Comparison of ENCODE assay signal across 9 mouse cellular contexts in the genomic region with DNA sequence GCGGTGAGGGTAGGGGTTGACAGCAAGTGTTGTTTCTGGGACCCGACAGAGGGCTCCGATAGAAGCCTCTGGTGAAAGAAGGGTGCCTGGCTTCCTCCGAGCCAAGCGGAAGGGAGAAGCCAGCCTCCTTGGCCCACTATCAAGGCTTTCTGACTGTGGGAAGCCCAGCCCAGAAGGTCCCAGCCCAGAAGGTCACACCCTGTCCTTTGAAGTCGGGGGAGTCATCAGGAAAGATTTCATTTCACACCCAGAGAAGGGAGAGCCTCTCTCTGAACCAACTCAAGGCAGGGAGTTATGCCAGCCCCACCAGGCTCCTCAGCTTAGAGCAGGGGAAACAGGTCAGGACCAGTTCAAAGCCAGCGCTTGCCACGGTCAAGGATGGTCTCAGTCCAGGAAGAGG.
DNase-seq lines count a peak whose midpoint lies in the region; ATAC-seq lines count a peak whose summit lies in the region.
"Had no signal": no experiment of that assay in that cellular context is flagged by ENCODE, and none has a peak within 500 bp of the region (broad histone marks: within the 10 kb centered on the region; RNA-seq: fewer than 3 reads in every experiment).

No protein-coding gene starts in this region.

- DNase-seq in hindbrain, embryonic 11.5 days (ENCODE audit: low spot score): no peak
- peak; percentile 80 for DNase-seq in adrenal gland, postnatal 25 days
- DNase-seq in heart, postnatal 36 days: peak; percentile 67 to 75
- no peak for DNase-seq in embryo, embryonic 10.5 days (ENCODE audit: low spot score)
- no peak for DNase-seq in layer of hippocampus, postnatal 36 days

- H3K4me1 ChIP-seq in hindbrain, embryonic 13.5 days (replicated peaks): peaks cover 11% of the 10 kb centered on the region; the same call in 1 of the 2 replicates
- H3K4me1 ChIP-seq in hindbrain, embryonic 11.5 days (replicated peaks; ENCODE audit: control insufficient read depth, insufficient read depth, low read length): 0 out of 2 replicates have a peak, but pooled peaks cover 2% of the 10 kb centered on the region
- H3K4me1 ChIP-seq in neural tube, embryonic 15.5 days: peaks cover 9% of the 10 kb centered on the region; the same call in 1 of the 2 replicates

- no peak overlapping the region for H3K4me3 ChIP-seq in hindbrain, embryonic 13.5 days
- no peak overlapping the region for H3K4me3 ChIP-seq in hindbrain, embryonic 11.5 days (ENCODE audit: low read depth, low read length)
- H3K4me3 ChIP-seq in neural tube, embryonic 15.5 days (replicated peaks): no peak overlapping the region
- H3K4me3 ChIP-seq: megakaryocyte, embryonic 14.5 days had no signal

- WGBS in hindbrain, embryonic 13.5 days: 89% methylated on average over 8 of the region's 8 CpGs
- 90% methylated on average over 8 of the region's 8 CpGs for WGBS in hindbrain, embryonic 11.5 days
- WGBS in neural tube, embryonic 15.5 days: 67% methylated on average over 8 of the region's 8 CpGs

- no peaks in the 10 kb centered on the region for H3K9me3 ChIP-seq in hindbrain, embryonic 13.5 days
- H3K9me3 ChIP-seq in hindbrain, embryonic 11.5 days (ENCODE audit: control insufficient read depth, low read length): no peaks in the 10 kb centered on the region
- H3K9me3 ChIP-seq in neural tube, embryonic 15.5 days (replicated peaks): no peaks in the 10 kb centered on the region

- no peaks in the 10 kb centered on the region for H3K36me3 ChIP-seq in hindbrain, embryonic 13.5 days
- no peaks in the 10 kb centered on the region for H3K36me3 ChIP-seq in hindbrain, embryonic 11.5 days (ENCODE audit: control insufficient read depth, insufficient read depth, low read length)
- no peaks in the 10 kb centered on the region for H3K36me3 ChIP-seq in neural tube, embryonic 15.5 days

- H3K27me3 ChIP-seq in hindbrain, embryonic 13.5 days: no peaks in the 10 kb centered on the region
- no peaks in the 10 kb centered on the region for H3K27me3 ChIP-seq in hindbrain, embryonic 11.5 days (ENCODE audit: control insufficient read depth, insufficient read depth, low read length)
- H3K27me3 ChIP-seq in neural tube, embryonic 15.5 days (replicated peaks): no peaks in the 10 kb centered on the region

- no peak for ATAC-seq in hindbrain, embryonic 13.5 days (ENCODE audit: low FRiP score)
- ATAC-seq in hindbrain, embryonic 11.5 days (ENCODE audit: low FRiP score): no peak
- no peak for ATAC-seq in neural tube, embryonic 15.5 days (ENCODE audit: low FRiP score)
- ATAC-seq in megakaryocyte-erythroid progenitor cell, adult 5-6 weeks (replicated peaks; ENCODE audit: low FRiP score, low TSS enrichment, poor library complexity, severe bottlenecking): no peak

- no peak overlapping the region for H3K9ac ChIP-seq in hindbrain, embryonic 13.5 days
- H3K9ac ChIP-seq in hindbrain, embryonic 11.5 days (ENCODE audit: low read depth, low read length): no peak overlapping the region
- no peak overlapping the region for H3K9ac ChIP-seq in neural tube, embryonic 15.5 days (replicated peaks)

- 0 out of 2 replicates have a peak overlapping the region, but pooled peaks have one; percentile 35 for H3K27ac ChIP-seq in hindbrain, embryonic 13.5 days
- no peak overlapping the region for H3K27ac ChIP-seq in hindbrain, embryonic 11.5 days (ENCODE audit: low read depth, low read length)
- H3K27ac ChIP-seq in neural tube, embryonic 15.5 days (replicated peaks): peak overlapping the region; percentile 51; the same call in 1 of the 2 replicates

- intact Hi-C loops in heart, postnatal 36 days (cut with DNase I): no loop called here

- no peak overlapping the region for H3K4me2 ChIP-seq in hindbrain, embryonic 13.5 days
- H3K4me2 ChIP-seq in hindbrain, embryonic 11.5 days (replicated peaks; ENCODE audit: low read depth, low read length): no peak overlapping the region
- no peak overlapping the region for H3K4me2 ChIP-seq in neural tube, embryonic 15.5 days

Comparison
In these comparisons a context has a peak if more than half of its experiments do, and no peak if none do; other contexts are left out.
1. DNase-seq: peak in adrenal gland, postnatal 25 days (single experiment) and heart, postnatal 36 days (2 of 2); none in hindbrain, embryonic 11.5 days (single experiment), embryo, embryonic 10.5 days (single experiment) and layer of hippocampus, postnatal 36 days (0 of 2).